Mouse (Mus musculus) spleen, postnatal 10 days (tissue): Measurements from ENCODE around the gene Ppp1r14a.

Source experiments
- DNase-seq, 2 experiments: peaks; one replicate each; pipeline ENCODE4 v3.0.0; 2021 to 2022; ENCODE audit warnings: low spot score in 2 of 2

Gene Ppp1r14a

DNA sequence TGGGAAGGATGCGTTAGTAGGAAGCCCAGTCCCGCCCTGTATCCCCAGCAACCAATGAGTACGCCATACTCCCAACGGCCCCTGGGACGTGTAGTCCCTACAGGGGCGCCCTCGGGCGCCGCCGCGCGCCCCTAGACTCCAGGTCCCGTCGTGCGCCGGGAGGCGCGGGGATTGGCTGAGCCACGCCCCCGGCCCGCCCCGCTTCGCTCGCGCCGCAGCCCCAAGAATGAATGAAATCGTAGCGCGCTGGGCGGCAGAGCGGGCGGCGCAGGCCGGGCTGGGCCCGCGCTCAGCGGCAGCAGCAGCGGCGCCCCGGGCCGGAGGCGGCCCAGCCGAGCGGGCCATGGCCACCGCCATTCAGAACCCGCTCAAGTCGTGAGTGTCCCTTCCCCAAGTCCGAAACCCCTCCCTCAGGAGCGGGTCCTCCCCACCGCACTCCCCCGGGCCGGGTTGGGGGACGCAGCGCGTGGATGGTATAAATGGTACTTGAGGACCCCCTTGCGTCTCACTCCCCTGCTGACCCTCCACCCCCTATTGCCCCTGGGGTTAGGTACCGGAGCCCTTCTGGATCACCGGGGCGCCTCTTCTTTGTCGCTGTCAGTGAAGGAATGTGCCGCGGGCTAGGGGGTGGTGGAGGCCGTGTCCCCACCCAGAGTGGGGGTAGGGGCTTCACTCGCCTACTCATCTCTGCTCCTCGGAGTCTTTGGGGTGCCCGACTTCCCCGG, 14.8 kb downstream of the Ppp1r14a start, which contains the start of gene Dpf1:
TSS of gene Dpf1 (plus strand) at position 214 of the 725 bp plus-strand sequence.
- DNase-seq: peak in 1 of 2 experiments; percentile 68

DNA sequence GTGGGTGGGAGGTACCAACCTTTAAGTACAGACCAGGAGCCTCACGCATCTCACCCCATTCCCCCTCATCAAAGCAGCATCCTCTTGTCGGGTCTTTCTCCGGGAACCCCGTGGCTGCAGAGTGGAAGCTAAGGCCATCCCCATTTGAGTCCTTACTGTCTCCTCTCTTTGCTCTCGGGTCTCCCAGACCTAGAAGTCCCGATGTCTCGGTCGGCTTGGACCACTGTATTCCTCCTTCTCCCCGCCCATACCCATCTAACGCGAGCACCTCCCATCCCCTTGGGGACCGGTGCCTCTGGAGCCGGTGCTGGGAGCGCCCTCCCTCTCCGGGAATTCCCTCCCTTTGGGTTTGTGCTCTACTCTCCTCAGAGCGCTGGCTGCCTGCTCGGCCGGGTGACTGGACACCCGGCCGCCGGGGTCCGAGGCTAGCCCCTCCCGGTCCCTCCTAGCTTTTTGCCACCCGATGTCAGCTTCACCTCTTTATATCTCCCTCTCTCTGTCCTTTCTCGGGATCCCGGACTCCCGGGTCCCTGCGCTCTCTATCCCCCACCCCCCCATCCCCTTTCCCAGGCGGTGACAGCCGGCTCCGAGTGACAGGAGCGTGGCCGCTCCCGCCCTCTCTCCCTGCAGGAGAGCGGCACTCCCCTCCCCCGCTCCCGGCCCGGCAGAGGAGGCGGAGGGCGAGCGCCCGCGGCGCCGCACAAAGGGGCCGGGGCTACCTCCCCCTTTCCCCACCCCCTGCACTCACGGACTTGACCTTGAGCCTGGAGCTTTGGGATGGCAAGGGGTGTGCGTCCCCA, 15.6 kb downstream of the Ppp1r14a start:
- DNase-seq: no peak

DNA sequence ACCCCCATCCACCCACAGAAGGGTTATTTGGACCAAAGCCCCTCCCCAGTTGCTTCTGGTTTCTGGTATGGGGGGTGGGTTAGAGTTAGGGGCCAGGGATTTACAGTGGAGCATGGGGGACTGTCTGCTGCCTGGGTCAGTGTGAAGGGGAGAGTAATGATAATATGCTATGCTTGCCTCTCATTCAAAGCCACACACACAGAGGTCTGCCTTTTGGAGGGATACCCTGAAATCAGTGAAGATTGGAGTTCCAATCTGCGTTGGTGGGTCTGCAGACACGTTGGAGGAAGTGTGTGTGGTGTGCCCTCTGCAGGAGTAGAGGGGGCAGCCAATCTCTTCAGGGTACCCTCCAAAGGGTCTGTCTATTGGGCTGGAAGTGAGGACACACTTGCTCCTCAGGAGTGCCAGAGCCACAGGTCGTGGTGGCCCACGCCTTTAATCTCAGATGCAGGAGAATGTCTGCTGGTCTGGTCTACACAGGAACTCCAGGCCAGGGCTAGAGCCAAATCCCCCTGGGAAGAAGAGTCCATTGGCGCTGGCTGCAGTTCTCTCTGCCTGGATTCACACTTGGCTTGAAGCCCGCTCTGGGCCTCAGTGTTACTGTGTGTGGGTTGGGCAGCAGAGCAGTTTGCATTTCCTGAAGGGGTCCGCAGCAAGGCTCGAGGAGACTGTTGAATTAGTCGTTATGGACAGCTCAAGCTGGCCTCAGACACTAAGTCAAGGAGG, 16.3 kb downstream of the Ppp1r14a start:
- DNase-seq: no peak

DNA sequence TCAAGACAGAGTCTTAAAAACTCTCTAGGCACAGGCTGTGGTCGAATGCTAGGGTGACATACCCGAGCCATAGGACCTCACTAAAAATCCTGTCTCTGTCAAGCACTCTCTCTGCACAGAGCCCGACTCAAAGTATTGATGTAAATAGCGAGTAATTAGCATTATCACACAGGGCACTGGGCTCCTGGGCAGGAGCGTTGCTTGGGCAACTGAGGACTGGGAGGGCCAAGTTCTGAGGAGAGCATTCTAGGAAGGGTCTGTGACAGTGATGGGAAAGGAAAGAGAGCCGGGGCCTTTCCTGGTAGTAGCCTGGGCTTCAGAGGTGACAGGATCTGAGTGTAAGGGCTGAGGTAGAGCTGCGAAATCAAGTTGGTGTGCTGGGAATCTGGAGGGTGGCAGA, 17.0 kb downstream of the Ppp1r14a start:
- no peak for DNase-seq

DNA sequence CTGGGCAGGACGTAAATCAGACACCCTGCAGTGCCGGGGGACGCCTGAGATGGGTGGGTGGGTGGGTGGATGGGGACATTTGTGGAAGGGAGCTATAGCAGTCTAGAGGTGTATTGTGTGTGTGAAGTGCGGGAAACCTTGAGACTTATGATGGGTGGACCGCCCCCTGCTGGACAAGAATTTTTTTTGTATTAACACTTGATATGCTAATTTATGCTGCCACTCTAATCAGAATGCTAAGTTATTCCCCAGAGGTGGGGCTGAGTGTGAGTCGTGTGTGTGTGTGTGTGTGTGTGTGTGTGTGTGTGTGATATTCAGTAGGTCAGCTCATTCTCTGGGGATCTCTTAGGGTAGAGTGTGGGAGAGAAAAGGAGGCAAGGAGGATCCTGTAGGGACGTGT, 17.5 kb downstream of the Ppp1r14a start:
- peak in 1 of 2 experiments; percentile 62 for DNase-seq

DNA sequence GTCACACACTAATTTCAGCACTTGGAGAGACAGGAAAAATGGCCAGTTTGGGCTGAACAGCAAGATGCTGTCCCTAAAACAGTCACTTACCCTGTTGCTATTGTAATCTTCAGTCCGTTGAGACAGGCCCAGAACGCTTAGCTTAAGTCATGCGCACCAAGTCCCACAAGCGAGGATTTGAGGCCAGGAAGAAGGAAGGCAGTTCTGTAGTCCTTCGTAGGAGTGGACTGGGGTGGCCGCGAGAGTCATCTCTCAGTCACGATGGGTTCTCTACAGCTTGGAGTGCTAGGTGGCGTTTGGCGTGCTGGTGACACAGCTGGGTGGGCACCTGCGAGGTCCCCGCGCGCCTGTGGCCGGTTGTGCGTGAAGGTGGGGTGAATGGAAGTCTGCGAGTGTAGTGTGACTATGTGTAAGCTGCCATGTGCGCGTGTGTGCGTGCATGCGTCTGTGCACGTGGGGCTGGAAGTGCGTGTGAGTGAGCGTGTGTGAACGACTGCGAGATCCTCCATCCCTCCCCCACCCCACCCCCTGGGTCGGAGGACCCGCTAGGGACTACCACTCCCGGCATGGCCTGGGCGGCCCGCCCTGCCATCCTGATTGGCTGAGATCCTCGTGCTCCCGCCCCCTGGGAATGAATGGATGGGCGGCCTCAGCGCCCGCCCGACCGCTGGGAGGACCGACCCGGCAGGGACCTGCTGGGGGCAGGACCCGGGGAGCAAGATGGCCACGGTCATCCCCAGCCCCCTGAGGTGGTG, 18.4 kb downstream of the Ppp1r14a start:
- DNase-seq: peak; percentile 68 to 81

DNA sequence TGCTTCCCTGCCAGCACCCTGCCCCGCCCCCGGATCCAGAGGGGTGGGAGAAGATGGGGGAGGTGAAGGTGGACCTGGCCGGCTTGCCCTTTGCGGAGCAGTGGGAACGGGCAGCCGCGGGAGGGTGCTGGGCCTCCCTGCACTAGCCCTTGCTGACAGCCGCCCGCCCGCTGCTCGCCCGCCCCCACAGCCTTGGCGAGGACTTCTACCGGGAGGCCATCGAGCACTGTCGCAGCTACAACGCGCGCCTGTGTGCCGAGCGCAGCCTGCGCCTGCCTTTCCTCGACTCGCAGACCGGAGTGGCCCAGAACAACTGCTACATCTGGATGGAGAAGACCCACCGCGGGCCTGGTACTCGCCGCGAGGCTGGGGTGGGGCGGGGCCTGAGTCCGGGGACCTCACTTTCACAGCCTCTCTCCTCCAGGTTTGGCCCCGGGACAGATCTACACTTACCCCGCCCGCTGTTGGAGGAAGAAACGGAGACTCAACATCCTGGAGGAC, 20.2 kb downstream of the Ppp1r14a start:
- DNase-seq: peak; percentile 21 to 32

DNA sequence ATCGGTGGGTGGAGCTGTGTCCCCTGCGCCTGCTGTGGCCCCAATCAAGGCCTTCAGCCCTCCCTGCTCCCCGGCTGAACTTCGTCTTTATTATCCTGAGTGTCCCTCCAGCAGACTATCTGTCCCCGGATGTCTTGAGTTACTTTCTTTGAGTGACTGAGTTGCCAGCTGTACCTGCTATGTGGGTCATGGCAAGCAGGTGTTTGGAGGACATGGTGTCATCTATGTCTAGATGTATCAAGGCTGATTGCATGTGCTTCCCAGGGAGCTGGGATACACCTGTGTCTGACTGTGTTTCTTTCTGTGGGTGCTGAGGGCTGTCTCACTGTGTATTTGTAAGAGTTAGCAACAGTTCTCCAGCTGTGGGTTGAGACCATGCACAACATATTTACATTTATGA, 20.6 kb downstream of the Ppp1r14a start:
- no peak for DNase-seq

DNA sequence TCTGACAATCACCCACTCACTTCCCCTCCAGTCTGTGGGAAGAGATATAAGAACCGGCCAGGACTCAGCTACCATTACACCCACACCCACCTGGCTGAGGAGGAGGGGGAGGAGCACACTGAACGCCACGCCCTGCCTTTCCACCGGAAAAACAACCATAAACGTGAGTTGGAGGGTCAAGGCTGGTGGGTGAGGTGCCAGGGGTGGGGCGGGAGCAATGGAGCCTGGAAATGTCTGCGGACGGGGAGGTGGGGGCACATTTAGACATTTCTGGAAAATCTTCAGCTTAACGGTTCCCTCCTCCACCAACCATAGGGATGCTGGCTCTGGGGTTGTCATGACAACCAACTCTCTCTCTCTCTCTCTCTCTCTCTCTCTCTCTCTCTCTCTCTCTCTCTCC, 23.9 kb downstream of the Ppp1r14a start:
- no peak for DNase-seq

DNA sequence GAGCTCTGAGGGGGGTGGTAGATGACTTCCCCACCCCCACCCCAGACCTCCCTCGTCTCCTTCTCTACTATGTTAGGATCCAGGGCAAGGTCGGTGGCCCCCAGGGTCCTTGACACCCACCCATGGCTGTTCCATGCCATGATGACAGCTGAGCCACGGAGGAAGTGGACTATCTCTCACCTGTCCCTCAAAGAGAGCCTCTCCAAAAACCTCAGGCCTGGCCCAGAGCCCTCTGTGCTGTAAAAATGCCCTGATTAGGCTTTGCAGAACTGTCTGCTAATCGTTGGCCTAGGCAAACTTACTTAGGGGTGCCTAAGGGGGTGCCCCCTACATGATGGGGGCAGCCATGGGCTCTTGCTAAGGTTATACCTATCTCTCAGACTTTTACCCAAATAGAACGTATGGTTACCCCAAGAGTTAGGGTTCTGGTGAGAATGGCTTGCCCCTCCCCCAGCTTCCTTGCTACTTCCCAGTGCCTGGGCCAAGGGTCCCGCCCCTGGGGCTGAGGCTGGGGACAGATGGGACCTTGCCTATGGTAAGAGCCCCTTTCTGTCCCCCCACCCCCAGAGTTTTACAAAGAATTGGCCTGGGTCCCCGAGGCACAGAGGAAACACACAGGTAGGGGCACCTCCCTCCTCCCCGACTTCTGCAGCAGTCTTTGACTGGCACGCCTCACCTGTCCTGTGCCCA, 24.6 kb downstream of the Ppp1r14a start:
- no peak for DNase-seq

DNA sequence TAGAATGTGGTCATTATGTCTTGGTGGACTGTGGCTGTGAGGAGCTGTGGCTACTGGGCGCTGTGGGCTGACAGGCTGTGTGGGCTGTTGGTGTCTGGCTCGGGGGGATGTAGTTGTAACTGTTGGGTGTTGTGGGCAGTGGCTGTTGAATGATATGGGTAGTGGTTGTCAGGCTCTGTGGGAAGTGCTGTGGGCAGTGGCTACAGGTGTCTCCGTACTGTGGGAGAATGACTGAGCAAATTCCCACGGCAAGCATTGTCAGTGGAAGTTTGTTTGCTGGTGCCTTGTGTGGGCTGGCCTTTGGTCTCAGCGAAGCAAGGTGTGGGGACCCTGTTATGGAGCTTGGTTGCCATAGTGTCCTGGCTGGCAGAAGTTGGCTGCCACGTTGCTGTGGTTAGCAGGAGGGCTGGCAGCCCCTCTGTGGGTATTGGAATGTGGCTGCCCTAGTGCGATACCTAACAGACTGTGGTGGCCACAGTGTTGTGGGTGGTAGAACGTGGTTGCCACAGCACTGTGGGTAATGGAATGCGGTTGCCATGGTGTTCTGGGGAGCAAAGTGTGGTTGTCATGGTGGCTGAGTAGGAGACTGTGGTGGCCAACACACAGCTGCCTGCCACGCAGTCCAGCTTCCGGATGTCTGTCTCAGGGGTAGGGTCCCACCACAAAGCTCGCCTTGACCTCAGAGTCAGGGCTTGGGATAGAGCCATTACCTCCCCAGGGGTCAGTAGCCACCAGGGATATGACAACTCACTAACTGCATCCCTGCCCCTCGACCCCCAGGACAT, 25.9 kb downstream of the Ppp1r14a start:
- DNase-seq: no peak

DNA sequence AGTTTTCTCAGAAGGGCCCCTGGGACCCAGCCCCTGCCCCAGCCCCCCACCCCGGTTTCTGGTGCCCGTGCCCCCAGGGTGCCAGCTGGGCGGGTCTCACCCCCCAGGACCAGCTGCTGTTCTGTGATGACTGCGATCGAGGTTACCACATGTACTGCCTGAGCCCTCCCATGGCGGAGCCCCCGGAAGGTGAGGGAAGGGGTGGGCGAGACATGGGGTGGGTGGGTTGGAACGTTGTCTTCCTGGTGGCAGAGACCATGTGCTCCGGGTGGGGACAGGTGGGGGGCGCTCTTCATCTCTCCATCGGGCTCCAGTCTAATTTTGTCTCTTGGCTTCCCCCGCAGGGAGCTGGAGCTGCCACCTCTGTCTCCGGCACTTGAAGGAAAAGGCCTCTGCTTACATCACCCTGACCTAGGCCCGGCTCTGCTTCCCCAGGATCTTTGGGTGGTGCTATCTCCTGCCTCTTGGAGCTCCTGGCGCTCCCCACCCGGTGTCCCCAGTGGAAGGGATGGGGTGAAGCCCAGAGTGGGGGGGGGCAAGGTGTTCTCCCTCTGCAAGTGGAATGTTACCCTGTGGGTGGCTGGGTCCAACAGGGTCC, 27.1 kb downstream of the Ppp1r14a start:
- no peak for DNase-seq

DNA sequence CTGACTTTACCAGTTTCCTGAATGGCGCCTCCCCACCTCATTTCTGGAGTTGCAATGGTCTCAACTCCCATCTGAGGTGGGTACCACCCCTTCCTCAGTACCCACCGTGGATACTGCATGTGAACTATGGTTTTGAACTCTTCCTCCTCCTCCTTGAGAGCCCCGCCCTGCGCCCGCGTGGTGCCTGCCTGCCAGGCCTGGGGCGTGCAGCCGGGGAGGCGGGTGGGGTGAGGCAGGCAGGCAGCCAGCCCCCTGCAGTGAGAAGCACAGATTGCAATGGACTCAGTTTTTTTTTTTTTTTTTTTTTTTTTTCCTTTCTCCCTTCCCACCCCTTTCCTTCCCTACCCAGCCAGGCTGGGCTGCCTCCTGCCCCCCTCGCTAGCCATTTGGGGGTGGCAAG, 27.9 kb downstream of the Ppp1r14a start:
- DNase-seq: no peak

DNA sequence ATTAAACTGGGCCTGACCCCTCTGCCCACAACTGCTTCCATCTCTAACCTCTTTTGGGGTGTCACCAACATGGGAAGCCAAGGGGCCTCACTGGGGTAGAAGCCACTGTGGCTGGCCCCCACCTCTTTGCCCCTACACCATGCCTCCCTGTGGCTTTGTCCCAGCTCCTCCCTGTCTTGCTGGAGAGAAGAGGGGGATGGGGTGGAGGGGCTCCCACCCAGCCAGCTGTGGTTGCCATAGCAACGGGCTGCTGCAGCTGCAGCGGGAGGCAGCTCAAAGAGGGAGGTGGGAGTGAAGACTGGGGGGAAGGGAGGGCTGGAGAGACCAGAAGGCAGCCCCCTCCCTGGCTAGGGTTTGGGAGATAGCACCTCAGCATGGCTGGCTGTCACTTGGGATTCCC, 28.4 kb downstream of the Ppp1r14a start:
- DNase-seq: no peak

DNA sequence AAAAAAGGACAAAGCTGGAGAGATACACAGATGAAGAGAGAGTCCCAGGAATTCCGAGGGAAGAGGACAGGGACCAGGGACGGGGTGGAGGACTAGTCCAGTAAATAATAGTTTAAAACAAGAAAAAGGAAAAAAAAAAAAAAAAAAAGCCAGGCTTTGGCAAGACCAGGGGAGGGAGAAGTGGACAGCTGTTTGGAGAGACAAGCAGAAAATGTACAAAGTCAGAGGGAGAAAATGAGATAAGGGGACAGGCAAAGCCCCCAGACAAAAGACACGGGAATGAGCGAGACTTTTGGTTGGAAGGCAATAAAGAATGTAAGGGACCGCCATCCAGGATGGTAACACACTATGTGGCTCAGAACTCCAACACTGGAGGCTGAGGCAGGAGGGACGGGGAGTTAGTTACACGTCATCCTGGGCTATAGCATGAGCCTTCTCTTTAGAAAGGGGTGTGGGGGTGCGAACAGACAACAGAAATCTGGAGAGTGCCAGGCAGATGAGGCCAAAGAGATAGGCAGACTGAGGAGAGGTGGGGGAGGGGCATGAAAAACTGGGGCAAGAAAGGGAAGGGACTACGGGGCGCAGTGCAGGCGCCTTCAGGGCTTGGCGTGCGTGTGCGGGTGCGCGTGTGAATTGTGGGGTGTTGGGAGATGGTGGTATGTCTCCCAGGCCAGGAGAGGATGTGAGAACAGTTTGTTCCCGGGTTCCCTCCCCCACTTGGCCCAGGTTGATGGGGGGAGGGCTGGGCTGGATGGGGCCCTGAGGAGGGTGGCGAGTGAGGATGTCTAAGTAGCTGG, 29.2 kb downstream of the Ppp1r14a start:
- no peak for DNase-seq

DNA sequence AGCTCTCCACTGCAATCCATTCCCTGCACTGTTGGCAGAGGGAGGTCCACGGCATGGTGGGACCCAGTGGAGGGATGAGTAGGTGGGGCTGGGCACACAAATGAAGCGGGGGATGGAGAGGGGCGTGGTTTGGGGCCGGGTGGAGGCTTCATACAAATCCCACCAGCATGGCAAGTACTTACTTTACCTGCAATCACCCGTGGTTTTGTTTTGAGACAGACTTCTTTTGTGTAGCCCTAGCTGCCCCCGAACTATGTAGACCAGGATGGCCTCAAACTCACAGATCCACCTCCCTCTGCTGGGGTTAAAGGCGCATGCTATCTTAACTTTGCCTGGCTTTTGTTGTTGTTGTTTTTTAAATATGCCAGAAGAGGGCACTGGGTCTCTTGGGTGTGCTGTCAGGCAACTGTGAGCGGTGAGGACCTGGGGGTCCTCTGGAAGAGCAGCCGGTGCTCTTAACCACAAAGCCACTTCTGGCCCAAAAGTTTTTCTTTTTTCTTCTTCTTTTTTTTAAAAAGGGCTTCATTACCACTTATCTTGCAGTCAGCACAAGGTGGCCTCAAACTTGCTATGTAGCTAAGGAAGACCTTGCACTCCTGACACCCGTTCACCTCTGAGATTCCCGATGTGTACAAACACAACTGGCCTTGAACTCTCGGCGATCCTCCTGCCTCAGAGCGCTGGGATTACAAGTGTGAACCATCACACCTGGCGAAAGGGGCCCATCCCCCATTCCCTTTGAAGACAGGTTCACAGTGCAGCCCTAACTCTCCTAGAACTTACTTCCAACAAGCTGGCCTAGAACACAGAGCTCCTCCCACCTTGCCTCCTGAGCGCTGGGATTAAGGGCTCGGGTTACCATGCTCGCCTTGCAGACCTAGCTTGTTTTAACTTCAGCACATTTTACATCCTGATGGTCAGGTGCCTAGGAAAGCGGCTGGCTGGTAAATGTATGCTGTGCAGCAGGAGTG, 30.5 kb downstream of the Ppp1r14a start:
- no peak for DNase-seq

DNA sequence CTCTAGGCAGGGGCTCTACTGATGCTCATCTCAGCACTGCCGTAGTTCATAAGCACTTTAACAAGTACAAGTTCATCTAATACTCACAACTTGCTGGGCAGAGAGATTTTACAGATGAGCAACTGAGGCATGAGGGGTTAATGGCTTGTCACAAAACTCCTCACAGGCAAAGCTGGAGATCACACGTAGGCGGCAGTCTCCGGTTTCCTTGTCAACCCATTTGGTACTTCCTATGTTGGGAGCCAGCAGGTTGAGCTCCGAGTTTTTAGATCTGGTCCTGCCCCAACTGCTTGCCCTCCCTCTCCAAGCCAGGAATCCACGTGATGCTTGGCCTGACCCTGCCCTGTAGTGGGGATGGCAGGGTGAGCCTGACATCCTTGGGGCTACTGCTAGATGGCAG, 38.0 kb downstream of the Ppp1r14a start:
- no peak for DNase-seq

DNA sequence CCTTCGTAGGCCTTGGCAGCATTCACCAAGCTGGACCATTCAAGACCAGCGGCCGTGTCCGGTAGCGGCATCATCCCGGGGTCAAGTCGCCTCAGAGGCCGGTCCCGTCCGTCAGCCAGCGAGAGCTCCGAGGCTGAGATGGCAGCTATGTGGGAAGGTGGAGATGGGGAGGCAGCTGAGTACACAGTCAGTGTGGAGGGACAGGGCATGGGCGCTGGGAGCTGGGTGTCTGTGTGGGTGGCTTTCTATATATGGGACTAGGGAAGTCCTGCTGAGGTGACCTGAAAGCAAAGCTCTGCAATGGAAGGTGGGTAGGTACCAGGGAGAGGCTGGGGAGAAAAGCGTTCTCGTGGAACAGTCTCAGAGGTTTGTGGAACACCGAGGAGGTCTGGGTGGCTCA, 39.9 kb downstream of the Ppp1r14a start:
- no peak for DNase-seq
